Mouse (Mus musculus): ENCODE results near the gene Fggy.

DNA sequence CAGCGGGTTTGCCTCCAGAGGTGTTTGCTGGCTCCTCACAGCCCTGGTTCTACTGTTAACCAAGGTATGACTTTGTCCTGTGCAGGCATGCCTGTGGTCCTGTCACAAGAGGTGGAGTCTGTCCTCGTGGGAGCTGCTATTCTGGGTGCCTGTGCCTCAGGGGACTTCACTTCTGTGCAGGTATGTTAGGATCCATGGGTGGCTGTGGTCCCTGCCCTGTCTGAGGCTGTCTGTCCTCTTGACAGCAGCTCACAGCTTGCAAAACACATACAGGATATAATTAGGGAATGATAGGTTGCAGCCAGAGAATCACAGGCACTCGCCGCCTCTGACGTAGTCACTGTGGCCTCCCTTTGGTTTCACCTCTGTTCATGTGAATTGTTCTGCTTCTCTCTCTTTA, 292.2 kb downstream of the Fggy start:
- TF ChIP-seq CTCF (IDR thresholded peaks at IDR 0.05) (no peak), EP300 (IDR thresholded peaks at IDR 0.05; ENCODE audit: insufficient read depth, low read depth, low read length) (no peak)
